Mouse (Mus musculus) skeletal muscle tissue, adult 2 months (tissue): ENCODE measurements around the gene Mtss1l.

Source experiments
- DNase-seq: peaks from one replicate; pipeline ENCODE4 v3.0.0-alpha.2; 2012; ENCODE audit warnings: low read depth, low spot score

The Mtss1l gene

DNA sequence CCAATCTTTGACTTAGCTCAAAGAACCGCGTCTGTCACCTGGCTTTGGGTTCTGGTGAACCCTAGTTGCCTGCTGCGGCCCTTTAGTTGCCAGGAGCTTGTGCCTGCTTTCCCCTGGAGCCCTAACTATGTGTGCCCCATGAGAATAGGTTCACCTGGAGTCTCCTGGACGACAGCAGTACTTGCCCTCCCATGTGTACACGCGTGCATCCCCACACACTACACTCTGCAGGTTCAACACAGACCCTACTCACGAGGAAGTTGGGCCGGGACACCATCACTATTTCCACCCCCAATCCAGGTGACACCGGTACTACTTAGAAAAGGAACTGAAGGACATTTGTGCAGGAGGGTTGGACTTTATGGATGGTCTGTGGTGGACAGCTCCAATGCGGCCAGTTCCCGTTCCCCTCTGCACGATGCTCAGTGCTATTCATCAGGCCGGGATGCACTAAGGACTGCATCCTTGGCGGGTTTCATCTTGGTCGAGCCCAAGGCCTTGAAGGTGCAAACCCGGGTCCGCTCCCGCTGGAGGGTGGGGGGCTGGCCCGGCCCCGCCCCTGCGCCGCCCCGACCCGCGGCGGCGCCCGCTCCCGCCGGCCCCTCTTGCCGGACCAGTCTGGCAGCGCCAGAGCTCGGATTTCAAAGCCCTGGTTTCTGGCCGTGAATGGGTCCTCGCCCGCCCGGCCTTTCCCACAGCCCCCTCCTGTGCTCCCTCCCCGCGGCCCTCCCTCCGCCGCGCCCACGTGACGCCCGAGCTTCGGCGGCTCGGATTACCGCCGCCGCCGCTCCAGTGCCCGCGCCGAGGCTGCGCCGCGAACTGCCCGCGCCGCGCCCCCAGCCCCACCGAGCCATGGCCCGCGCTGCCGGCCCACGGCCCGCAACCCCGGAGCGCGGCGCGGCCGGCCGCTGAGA is at the start of gene Mtss1l:
TSS of gene Mtss1l (plus strand) at position 792 of the 914 bp plus-strand sequence.
- peak; percentile 79 for DNase-seq

DNA sequence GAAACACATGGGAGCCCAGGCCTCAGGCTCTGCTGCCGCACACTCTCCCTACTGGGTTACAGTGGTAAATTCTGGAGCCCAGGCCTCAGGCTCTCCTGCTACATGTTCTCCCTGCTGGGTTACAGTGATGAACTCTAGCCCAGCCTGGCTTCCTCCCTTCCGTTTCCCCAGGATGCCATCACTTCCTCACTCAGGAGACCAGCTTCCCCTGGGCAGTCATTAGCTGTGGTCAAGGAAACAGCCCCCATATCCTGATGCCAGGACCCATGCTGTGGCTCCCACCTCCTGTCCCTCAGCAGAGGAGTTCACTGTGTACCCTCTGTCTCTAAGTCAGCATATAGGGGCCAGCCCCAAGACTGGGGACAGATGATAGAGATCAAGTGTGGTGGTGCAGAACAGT is 49.1 kb upstream of the Mtss1l start:
- no peak for DNase-seq

- DNase-seq: no peak
These were observed 48.1 kb upstream of the Mtss1l start for GRCm38 (mm10) chr8:110673168-110673567.

GRCm38 (mm10) chr8:110674589-110674988 is 46.7 kb upstream of the Mtss1l start:
- DNase-seq: no peak

GRCm38 (mm10) chr8:110676702-110677101 is 44.6 kb upstream of the Mtss1l start:
- DNase-seq: peak; percentile 93

GRCm38 (mm10) chr8:110677174-110677660 is 44.1 kb upstream of the Mtss1l start:
- DNase-seq: no peak

- no peak for DNase-seq
These were observed 42.3 kb upstream of the Mtss1l start for GRCm38 (mm10) chr8:110678989-110679388.

DNA sequence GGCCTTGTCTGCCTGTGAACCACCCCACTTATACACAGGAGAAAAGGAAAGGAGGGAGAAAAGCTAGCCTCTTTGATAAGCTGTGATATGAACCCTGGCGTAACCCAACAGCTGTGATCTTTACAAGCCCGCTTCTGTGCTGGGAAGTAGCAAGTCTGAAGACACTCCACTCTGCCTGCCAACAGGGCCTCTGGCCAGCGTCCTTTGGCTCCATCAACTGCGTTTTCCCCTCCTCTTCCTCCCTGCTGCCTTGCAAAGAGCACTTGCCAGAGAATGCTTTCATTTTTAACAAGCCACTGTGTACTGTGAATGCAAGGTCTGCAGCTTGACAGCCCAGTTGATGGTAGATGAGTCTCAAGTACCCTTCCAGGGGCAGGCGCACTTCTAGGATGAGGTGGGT is 33.5 kb upstream of the Mtss1l start:
- peak; percentile 69 for DNase-seq

DNA sequence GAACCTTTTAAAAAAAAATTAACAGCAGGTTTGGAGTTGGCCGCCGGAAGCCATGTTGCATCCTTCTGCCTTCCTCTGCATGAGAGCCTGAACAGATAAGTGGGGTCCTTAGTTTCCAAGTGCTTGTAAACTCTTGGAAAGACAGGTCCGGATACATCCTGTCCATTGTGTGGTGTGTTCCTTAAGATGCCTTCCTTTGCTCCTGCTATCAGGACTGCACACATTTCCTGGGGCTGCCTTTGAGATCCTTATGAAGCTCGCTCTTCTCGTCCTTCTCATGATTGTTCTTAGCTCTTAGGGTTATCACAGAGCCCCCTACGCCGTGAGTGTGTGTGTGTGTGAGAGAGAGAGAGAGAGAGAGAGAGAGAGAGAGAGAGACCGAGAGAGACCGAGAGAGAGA is 31.3 kb upstream of the Mtss1l start:
- no peak for DNase-seq

GRCm38 (mm10) chr8:110694226-110694625 is 27.1 kb upstream of the Mtss1l start:
- DNase-seq: no peak

DNA sequence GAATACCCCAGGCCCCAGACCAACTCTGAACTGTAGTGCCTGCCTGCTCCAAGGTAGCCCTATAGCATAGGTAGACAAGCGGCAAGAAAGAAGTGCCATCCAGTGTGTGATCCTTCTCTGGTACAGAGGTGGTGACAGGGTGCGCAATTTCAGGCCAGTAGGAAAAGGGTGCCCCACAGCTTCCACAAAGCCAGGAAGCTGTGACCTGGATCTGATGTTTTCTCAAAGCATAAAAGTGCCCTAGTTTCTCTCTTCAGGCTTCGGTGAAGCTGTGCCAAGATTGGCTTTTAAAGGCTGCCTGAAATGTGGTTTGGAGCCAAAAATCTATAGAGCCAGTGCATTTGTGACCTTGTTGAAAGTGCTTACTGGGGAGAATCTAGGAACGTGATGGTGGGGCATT is 26.4 kb upstream of the Mtss1l start:
- DNase-seq: no peak

DNA sequence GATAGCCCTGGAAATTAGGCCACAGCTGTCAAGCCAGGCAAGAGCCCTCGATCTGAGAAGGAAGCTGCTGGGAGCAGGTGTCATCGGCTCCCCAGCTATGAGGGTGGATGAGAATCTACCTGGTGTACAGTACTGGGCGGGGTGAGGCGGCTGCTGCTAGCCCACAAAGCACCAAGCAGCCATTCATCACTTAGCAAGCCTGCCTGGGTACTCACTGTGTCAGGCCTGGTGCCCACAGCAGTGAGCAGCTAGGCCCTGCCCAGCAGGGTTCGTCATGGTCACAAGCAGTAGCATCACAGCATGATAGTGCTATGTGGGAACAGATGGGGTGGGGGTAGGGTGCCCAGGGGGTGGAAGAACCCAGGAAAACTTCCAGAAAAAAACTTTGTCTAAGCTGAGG is 25.8 kb upstream of the Mtss1l start:
- DNase-seq: no peak

DNA sequence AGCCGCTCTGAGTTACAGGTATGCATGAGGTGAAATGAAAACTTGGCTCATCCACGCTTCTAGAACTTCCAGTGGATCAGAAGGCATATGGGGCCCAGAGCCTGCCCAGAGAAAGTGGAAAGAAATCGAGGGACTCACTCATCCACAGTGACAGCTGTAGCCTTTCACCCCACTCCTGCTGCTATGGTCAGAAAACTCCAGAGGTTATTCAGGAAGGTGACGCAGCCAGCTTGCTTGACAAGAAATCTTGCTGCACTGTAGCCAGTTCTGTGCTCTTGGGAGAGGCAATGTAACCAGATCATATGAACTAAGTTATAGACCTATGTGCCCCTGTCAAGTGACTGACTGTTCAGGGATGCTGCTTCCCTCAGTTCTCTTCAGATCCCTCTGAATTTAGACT is 25.2 kb upstream of the Mtss1l start:
- DNase-seq: no peak

DNA sequence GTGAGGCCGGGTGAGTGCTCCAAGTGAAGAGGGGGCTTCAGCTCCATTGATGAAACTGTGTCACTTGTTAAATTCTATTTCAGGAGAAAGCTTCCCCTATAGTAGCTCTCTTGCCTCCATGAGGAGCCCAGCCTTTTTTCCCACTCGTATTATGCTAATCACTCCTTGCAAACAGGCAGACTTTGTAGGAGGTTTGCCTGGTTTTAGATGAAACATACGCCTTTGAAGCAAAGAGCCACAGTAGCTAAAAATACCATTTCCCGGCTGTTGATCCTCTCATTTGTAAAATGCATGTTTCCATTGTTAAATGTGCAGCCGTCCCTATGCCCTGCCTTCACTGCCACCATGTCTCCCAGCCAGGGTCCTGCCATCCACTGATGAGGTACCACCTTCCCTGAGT is 23.7 kb upstream of the Mtss1l start:
- DNase-seq: no peak

DNA sequence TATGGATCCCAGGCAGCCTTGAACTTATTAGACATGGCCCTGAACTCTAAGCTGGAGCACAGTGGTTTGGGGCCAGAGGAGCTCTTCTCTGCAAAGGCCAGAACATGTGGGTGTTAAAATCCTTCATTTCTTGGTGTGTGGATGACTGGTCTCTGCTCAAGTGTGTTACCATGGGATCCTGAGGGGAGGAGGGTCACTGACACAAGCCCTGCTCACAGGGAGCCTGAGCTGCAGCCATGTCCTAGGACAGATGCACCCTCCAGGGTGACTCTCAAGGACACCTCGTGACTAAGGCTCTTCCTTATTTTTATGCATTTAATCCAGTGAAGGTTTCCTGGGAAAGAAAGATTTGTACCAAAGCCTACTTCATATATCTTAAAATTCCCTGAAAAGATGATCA is 23.2 kb upstream of the Mtss1l start:
- DNase-seq: no peak

- no peak for DNase-seq
These were observed 21.8 kb upstream of the Mtss1l start for GRCm38 (mm10) chr8:110699501-110699900.

DNA sequence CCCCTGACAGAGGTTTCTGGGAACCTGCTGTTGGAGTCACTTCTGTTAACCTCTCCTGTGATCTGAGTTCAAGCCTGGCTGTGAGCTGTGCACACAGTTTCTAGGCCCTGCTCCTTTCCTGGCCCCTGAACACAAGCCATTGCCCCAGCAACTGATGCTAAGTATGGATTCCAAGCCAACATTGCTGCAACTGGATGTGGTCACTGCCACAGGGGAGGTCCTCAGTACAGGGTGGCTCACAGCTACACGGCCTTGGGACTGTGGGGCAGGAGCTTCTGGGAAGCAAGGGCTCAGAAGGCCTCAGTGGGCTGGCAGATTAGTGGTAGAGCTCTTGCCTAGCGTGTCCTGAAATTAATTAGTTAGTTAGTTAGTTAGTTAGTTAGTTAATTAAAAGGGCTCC is 20.7 kb upstream of the Mtss1l start:
- no peak for DNase-seq

DNA sequence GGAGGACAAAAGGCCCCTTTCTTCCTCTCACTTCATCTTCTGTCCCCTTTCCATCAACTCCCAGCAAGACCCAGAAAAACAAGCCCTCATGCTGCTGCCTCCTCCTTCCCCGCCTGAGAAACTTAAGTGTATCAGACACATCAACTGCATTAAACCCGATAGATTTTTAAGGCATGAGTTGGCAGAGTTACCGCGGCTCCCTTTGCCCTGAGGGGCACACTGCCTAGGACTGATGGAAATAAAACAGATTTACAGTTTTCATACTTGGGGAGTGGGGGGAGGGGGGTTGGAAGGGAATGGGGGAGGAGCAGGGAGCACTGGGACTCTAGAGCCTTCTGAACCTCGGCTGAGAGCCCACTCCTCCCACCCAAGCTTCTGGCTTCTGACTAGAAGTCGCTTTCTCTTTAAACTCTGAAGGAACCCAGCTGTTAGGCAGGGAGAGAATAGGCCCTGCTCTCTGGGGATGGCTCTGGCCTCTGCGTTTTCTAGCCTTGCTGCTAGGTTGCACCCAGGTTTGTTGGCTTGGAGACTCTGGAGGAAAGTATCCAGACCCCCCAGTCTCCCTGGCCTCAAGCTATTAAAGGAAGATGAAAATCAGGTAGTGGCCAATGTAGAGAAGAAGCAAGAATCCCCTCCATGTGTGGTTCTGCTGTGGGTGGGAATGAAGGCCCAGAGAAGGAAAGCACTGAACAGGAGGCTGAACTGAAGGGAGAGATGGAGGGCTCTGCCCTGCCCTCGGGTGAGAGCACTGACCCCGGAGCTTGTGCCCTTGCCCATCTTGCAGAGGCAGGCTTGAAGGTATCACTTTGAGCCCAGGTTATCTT is 18.4 kb upstream of the Mtss1l start:
- no peak for DNase-seq

DNA sequence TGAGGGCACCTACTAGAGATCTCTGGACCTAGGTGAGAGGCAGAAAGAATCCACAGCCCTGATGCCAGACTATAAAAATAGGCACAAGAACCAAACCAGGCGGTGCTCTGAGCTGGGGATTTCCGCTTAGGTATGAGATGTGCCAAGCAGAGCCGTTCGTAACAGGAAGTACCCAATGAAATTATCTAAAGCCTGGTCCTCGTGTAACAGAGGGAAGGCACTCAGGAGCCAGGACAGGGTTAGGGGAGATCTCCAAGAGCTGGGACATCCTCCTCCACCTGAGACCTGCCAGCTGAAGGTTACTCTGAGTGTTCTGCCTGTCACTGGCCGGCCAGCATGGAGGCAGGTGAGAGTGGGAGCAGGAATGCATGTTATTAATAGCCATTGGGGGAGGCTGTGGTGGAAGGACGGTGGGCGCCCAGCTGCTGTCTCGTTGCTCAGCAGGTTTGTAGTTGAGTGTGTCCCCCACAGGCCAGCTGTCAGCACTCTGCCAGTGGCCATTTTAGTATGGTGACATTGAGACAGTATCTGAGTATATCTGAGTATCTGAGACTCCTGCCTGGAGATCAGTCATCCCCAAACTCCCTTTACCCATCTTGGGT is 17.7 kb upstream of the Mtss1l start:
- peak; percentile 54 for DNase-seq

- no peak for DNase-seq
These were observed 17.2 kb upstream of the Mtss1l start for GRCm38 (mm10) chr8:110704103-110704502.

DNA sequence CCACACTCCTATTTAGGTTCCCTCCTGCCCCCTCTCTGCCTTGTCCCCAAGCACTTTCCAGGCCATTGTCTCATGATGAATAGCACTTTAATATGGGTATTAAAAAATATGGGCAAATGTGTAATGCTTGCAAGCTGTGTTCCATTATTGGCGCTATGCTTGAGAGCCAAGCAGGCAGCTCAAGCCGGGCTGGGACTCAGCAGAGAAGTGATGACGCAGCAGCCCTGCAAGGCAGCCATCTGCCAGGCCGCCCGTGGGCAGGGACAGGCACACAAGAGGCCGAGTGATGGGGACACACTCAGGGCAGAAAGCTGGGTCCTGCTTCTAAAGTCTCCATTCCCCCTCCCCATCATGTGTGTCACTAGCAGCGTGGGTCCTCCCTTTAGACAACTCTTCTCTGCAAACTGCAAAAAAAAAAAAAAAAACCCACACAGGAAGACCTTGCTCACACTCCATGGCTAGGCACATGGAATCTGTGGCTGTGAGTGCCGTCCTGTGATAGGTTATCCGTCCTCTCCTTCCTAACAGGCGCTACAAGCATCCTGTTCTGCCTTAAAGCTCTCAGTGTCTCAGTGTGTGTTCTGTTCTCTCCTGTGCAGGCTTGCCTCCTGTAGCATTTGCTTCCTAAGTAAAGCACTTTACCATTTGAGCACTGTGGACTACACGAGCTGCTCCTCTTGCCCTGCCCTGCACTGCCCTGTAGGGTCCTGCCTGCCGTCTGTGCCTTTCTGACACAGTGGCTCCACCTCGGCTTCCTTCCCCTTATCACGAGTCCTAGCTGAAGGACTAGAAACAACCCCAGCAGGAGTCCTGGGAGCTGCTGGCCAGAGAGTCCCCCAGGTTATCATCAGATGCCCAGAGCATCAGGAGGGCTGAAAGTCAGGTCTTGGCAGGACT is 15.6 kb upstream of the Mtss1l start:
- no peak for DNase-seq
